Mouse (Mus musculus) ovary, postnatal 14 days (tissue): Measurements from ENCODE around the gene Gpr132.
"Not testable (repeated sequence)": the region's sequence is repeated elsewhere in the genome, so short reads cannot be mapped to it uniquely, and the experiment has no call there.

Experiments
- DNase-seq: peaks from one replicate; pipeline ENCODE4 v3.0.0; 2022; ENCODE audit warnings: low spot score

The Gpr132 gene

DNA sequence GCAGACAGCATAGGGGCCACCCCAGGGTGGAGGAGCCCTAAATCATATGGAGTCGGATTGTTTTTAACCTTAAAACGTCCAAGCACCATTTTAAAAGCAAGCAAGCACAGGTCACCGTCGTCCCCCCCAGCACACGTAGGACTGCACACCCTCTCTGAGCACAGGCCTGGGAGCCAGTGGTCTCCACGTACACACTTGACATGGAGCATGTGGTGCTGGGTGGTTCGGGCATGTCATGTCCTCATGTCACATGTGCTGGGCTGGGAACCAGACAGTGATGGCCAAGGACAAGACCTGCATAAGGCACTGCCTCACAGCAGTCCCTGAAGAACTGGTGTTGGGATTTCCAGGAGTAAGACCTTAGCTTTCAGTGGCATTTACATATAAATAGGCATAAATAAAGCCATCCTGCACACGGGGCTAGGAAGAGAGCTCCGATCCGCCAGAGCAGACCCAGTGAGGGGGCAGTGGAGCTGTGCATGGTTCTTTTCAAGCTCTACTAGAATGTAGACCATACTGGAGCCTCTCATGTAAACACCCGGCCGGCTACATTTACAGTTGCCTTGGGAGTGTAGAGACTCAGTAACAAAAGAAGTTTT is 47.5 kb downstream of the Gpr132 start:
- DNase-seq: no peak

GRCm38 (mm10) chr12:112819057-112819662 is 48.9 kb downstream of the Gpr132 start:
- DNase-seq: no peak

- DNase-seq: not testable (repeated sequence)
These were observed 51.2 kb downstream of the Gpr132 start for GRCm38 (mm10) chr12:112816866-112817265.

DNA sequence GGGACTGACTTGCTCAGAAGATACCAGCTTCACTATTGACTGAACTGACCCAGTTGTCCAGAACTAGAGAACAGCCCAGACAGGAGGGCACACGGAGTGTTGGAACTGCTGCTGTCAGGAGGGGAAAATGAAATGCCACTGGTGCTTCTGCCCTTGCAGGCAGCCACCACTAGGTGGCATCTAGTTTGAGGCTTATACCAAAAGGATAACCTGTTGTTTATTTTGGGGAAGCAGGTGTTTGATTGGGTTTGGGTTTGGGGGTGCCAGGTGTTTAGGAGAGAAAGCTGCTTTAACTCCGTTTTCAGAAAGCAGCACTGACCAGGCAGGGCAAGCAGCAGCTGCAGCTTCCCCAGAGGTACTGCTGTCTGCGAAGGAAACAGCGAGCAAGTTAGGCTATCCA is 51.7 kb downstream of the Gpr132 start:
- DNase-seq: no peak

DNA sequence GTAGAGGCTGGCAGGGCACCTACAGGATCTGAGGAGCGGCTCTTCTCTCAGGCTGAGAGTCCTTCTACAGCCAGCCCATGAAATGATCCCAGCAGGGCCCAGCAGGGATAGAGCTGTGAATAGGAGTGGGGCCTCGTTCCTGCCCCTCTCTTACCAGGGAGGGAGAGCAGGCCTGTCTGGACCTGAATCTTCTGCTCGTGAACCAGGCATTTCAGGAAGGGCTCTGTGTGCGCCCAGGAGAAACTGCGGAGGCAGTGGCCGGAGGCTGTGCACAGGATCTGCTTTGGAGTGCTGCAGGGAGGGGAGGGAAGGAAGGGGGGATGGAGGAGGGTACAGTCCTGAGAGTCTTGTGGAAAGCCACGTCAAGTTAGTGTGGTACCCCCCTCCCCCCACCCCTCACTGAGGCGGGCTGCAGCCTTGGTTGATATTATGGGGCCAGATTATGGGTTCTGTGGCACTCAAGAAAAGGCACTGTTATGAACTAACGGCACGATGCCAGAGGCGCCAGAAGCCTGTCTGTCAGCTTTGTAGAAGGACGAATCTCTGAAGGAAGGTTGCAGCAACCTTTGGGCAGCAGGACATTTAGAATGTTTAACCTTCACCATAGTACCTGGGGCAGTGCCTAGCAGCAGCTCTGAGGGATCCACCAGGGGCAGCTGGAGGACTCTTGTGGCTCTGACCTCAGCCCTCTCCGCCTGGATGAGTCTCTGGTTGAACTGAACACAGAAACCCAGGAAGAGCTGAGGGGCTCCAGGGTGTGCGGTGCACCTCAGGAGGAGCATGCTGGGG is 53.2 kb downstream of the Gpr132 start:
- DNase-seq: no peak

- no peak for DNase-seq
These were observed 54.7 kb downstream of the Gpr132 start for GRCm38 (mm10) chr12:112813370-112813769.

DNA sequence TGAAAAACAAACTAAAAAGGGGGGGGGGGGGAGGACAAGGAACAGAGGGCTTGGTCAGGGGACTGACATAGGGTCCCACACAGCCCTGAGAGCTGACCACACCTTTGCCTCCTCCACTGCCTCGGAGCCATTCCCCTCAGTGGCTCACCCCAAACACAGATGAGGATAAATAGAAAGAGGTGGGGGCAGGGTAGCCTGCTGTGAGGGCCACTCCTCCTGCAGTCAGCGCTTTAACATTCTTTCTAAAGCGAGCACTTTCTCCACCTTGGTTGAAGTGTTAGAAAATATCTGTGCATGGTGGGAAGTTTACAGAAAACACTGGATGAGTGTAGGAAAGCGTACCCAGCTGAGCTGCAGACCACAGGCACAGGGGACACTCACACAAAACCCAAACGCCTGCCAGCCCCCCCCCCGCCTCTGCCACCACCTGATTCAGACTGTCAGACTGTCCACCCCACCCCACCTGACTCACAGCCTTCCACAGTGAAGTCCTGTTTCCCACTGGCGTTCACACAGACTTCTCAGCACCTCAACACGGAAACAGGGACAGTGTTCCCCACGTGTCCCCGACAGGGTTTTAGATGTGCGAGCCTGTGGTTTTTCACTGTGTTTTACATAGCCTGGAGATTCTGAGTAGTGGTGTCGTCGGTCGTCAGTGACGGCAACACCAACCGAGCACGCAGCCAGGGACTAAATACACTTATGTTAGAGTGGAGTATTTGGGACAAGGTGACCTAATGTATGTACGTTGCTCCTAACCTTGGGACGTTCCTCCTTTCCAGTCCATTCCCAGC is 57.7 kb downstream of the Gpr132 start:
- no peak for DNase-seq

DNA sequence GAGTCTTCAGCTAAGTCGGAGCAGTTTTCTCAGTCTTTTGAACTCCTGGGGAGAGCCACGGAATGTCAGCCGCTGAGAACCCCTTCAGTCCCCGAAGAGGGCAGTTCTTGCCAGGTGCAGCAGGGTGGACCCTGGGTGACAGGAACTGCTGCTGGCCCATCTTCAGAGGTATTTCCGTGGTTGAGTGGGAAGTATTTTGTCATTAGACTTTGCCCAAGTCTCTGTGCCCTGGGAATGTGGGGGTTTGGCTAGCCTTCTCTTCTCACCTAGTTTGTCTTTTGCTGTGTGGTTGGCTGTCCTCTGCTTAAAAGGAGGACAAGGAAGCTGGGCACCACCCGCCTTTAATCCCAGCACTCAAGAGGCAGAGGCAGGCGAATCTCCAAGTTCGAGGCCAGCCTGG is 58.4 kb downstream of the Gpr132 start:
- DNase-seq: no peak

GRCm38 (mm10) chr12:112808587-112809364 is 59.3 kb downstream of the Gpr132 start, which contains the start of gene Clba1:
Clba1 (plus strand) TSS chr12:112808937.
- DNase-seq: peak; percentile 83

DNA sequence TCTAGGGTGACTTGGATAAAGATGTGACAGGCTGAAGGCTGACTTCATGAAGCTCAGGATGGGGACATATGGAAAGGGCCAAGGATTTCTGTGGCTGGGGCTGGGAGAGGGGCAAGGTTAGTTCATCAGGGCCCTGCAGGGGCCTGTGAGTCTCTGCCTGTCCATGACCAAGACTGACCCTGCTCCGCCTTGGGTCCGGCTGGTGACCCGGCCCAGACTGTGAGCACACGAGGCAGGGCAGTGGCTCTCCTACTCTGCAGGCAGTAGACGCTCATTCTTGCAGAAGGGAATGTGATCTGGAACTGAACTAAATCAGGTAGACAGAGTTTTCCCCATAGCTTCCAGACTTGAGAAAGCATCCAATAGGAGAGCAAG is 59.8 kb downstream of the Gpr132 start:
- DNase-seq: no peak

DNA sequence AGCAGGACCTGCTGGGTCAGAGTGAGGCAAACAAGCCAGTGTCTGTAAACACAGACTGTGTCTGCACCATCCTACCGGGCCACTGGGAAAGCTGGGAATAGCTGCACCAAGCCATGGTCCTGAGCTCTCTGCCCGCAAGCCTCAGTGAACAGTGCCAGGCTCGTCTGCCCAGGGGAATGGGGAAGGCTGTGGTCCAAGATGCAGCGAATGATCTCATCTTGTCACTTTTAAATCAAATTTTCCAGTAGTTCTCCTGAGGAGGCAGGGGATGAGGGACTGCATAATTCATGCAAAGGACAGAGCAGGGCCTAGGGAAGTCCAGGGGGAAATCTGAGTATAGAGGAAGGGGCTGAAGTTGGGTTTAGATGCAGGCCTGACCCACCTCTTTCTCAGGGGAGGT is 60.2 kb downstream of the Gpr132 start:
- DNase-seq: no peak

GRCm38 (mm10) chr12:112806044-112806443 is 62.0 kb downstream of the Gpr132 start:
- DNase-seq: no peak

DNA sequence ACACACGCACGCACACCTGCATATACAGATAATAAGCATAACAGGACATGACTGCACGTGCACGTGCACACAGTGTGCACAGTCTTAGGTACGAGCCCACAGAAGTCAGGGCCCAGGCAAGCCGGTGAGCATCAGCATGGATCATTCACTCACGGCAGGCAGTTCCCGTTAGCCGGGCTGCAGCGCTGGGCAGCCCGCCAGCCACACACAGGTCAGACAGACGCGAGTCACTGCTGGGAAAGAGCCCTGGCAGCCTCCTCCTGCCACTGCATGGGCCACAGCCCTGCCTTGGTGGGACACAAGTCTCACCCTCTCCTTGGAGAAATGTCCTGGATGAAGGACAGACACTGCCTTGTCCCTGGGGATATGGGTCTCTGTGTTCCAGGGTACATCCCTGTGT is 64.0 kb downstream of the Gpr132 start:
- DNase-seq: no peak

GRCm38 (mm10) chr12:112802917-112803316 is 65.1 kb downstream of the Gpr132 start:
- no peak for DNase-seq

DNA sequence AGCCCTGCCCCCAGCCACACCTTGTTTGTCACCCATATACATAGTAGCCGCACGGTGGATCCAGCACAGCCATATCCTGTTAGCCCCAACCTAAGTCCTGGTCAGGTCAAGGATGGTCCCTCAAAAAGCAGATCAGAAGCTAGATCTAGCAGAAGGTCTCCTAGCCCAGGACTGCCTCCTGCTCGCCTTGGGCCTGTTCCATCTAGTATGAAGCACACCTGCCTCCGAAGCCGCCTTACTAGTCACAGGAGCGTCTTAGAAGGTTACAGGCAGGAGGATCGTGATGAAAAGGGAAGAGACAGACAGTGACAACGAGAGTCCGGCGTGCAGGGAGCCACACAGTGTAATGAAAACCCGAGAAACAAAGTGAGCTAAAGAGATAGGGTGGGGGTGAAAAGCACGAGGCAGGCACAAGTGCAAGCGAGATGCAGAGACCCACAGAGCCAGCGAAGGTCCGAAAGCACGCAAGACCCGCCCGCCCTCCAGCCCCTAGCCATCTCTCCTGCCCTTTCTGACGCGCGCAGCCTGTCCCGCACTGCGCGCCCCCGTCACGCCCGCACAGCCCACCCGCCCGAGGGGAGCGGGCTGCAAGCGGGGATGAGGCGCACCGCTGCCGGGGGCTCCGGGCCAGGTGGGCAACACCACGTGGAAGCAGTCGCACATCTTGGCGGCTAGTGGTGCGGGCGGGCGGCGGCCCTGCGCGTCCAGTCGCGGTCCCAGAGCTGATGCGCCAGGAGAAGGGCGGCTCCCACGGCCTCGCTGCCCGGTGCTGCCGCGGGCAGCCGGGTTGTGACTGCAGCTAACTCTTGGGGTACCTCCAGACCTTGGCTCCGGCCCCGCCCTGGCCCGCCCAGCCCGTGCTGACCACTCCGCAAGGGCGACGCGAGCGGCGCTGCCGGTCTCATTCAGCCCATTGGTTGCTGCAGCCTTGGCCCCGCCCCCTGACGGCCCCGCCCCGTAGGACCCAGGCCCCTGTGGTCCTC is 65.9 kb downstream of the Gpr132 start, which contains the start of gene Ahnak2:
Gene Ahnak2, minus strand, starts transcription at position 794 of the 983 bp plus-strand sequence.
- no peak for DNase-seq
